Mouse (Mus musculus) myocyte (in vitro differentiated cells): ENCODE data around the gene Ptpn1. TPM values are rescaled to one million over a fixed set of nuclear protein-coding genes. Genes with fewer than 3 reads are reported as not detected.

Source experiments
- H3K27me3 ChIP-seq: one replicate; pipeline ENCODE4 v1.6.1; 2011; ENCODE audit not compliant: control insufficient read depth, insufficient read depth, insufficient read length
- H3K36me3 ChIP-seq: one replicate; pipeline ENCODE4 v1.6.1; 2011; ENCODE audit not compliant: control insufficient read depth, insufficient read depth
- H3K4me2 ChIP-seq: one replicate; pipeline ENCODE4 v1.6.1; 2011; ENCODE audit warnings: low read depth, control low read depth
- H3K4me3 ChIP-seq: one replicate; pipeline ENCODE4 v1.5.1; 2011; ENCODE audit warnings: mild to moderate bottlenecking, control low read depth, moderate library complexity
- H3K79me2 ChIP-seq: one replicate; pipeline ENCODE4 v1.6.1; 2011; ENCODE audit not compliant: control insufficient read depth, insufficient read depth
- H3ac ChIP-seq: one replicate; pipeline ENCODE4 v1.6.1; 2011; ENCODE audit not compliant: control insufficient read depth, insufficient read length
- CEBPB ChIP-seq: IDR thresholded peaks from 2 replicates; pipeline ENCODE4 v1.6.1; 2011; ENCODE audit warnings: mild to moderate bottlenecking, moderate library complexity; ENCODE audit not compliant: poor library complexity, insufficient read depth, severe bottlenecking
- E2F4 ChIP-seq: IDR thresholded peaks from one replicate; pipeline ENCODE4 v1.6.1; 2011; ENCODE audit warnings: mild to moderate bottlenecking, control low read depth, moderate library complexity; ENCODE audit not compliant: insufficient read depth
- MAX ChIP-seq: IDR thresholded peaks from one replicate; pipeline ENCODE4 v1.6.1; 2011; ENCODE audit warnings: low read depth, mild to moderate bottlenecking, control low read depth
- MYOD1 ChIP-seq, 3 experiments: IDR thresholded peaks; one replicate each; pipeline ENCODE4 v1.6.1; 2011; ENCODE audit warnings: control low read depth in 2 of 3, low read depth in 2 of 3, mild to moderate bottlenecking in 2 of 3, moderate library complexity in 1 of 3; ENCODE audit not compliant: insufficient read length in 2 of 3, control insufficient read depth in 1 of 3
- MYOG ChIP-seq, 3 experiments: IDR thresholded peaks; one replicate each; pipeline ENCODE4 v1.6.1; 2011; ENCODE audit warnings: control low read depth in 2 of 3, low read depth in 2 of 3, mild to moderate bottlenecking in 2 of 3; ENCODE audit not compliant: insufficient read length in 2 of 3, control insufficient read depth in 1 of 3, insufficient read depth in 1 of 3
- POLR2A ChIP-seq: IDR thresholded peaks from one replicate; pipeline ENCODE4 v1.6.1; 2011; ENCODE audit warnings: low read depth, mild to moderate bottlenecking, control low read depth, moderate library complexity; ENCODE audit not compliant: insufficient read length
- POLR2AphosphoS2 ChIP-seq: IDR thresholded peaks from one replicate; pipeline ENCODE4 v1.6.1; 2011; ENCODE audit warnings: low read depth, control low read depth; ENCODE audit not compliant: insufficient read length
- REST ChIP-seq: IDR thresholded peaks from one replicate; pipeline ENCODE4 v1.6.1; 2011; ENCODE audit warnings: mild to moderate bottlenecking, control low read depth, moderate library complexity; ENCODE audit not compliant: insufficient read depth, insufficient read length
- SRF ChIP-seq: IDR thresholded peaks from one replicate; pipeline ENCODE4 v1.6.1; 2011; ENCODE audit warnings: low read depth; ENCODE audit not compliant: control insufficient read depth, insufficient read length
- TCF12 ChIP-seq: IDR thresholded peaks from one replicate; pipeline ENCODE4 v1.6.1; 2011; ENCODE audit warnings: mild to moderate bottlenecking, control low read depth; ENCODE audit not compliant: poor library complexity, insufficient read depth, severe bottlenecking
- TCF3 ChIP-seq: IDR thresholded peaks from one replicate; pipeline ENCODE4 v1.6.1; 2011; ENCODE audit warnings: low read depth, control low read depth; ENCODE audit not compliant: insufficient read length
- USF1 ChIP-seq: IDR thresholded peaks from one replicate; pipeline ENCODE4 v1.6.1; 2011; ENCODE audit warnings: low read depth, mild to moderate bottlenecking, control low read depth, moderate library complexity
- polyA plus RNA-seq: library from polyadenylated mRNA; unstranded; fragments of >200 nt; fragmentation: generic; extraction: Trizol; gene quantifications from one replicate; pipeline ENCODE4 v1.2.1, GENCODE M21; 2012; ENCODE audit warnings: missing spikeins

Gene Ptpn1
- polyA plus RNA-seq, 1 experiment: 45.0 TPM

DNA sequence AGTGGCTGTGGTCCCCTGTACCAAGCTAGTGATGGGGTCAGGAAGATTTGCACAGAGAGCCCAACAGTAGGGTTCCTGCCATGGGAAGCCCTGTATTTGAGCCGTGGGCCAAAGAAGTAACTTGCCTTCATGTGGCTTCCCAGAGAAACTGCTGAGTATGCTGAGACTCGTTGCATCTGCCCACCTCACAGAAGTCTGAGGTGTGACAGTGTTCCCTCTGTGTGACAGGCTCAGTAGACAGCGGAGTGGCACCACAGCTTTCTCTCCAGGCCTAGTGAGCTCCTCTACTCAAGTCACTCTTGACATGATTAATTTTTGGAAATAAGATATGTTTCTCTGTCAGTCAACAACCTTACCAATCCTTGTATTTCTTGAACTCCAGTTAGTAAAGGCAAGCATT lies 6.9 kb downstream of the Ptpn1 start:
- no peaks in the 10 kb centered on the region for H3K36me3 ChIP-seq
- TF ChIP-seq TCF12 (no peak), POLR2A (no peak), POLR2AphosphoS2 (no peak), MAX (no peak), REST (no peak), USF1 (no peak), MYOG (IDR thresholded peaks at IDR 0.05; ENCODE audit: control insufficient read depth in 1 of 3, insufficient read depth in 1 of 3, insufficient read length in 2 of 3, low read depth in 2 of 3) (no peak), TCF3 (no peak), CEBPB (no peak), E2F4 (no peak)
- H3K79me2 ChIP-seq: peaks cover 88% of the 10 kb centered on the region
- H3K27me3 ChIP-seq: no peaks in the 10 kb centered on the region
- H3K4me3 ChIP-seq: no peak overlapping the region
- no peak overlapping the region for H3ac ChIP-seq
- no peak overlapping the region for H3K4me2 ChIP-seq

GRCm38 (mm10) chr2:167939204-167939603 lies 7.3 kb downstream of the Ptpn1 start:
- Histone ChIP-seq H3K4me3 (no peak overlapping the region), H3K4me2 (no peak overlapping the region)
- TF ChIP-seq CEBPB (no peak), USF1 (no peak), SRF (no peak), MYOD1 (IDR thresholded peaks at IDR 0.05; ENCODE audit: control insufficient read depth in 1 of 3, insufficient read length in 2 of 3, low read depth in 2 of 3) (no peak), TCF12 (no peak), MYOG (IDR thresholded peaks at IDR 0.05; ENCODE audit: control insufficient read depth in 1 of 3, insufficient read depth in 1 of 3, insufficient read length in 2 of 3, low read depth in 2 of 3) (no peak), POLR2AphosphoS2 (no peak), E2F4 (no peak), POLR2A (no peak), REST (no peak), TCF3 (no peak), MAX (no peak)

DNA sequence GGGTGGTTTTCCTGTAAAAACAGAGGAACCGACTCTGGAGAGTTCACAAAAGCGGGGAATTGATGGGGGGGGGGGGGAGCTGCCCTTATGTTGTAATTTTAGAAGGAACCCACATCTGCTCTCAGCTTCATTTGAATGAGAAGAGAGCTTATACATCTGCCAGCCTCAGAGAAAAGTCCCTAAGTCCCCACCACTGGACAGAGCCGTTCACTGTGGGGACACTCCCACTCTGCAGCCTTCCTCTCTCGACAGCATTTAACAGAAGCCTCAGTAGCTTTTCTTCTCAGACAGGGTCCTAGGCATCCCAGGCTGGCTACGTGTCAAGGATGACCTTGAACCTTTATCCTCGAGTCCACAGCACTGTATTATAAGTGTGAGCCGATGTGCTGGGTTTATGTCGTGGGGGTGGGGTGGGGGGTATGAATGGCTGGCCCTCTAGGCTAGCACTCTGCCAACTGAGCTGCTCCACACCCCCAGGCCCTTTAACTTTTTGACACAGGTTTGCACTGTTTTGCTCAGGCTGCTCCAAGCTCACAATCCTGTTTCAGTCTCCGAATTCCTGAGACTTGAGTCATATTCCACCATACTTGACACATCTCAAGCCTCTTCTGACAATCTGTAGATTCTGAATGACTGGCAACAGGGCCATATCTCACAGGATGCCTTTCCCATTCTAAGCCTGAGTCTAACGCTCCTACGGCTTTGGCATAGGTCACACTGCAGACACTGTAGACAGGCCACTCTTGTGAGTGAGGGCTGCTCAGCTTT lies 8.0 kb downstream of the Ptpn1 start:
- H3K79me2 ChIP-seq: peaks cover 88% of the 10 kb centered on the region
- H3ac ChIP-seq: no peak overlapping the region
- H3K4me3 ChIP-seq: no peak overlapping the region
- H3K36me3 ChIP-seq: no peaks in the 10 kb centered on the region
- H3K27me3 ChIP-seq: no peaks in the 10 kb centered on the region
- peak overlapping the region; percentile 14 for H3K4me2 ChIP-seq
- no peak for TF ChIP-seq USF1
- TF ChIP-seq REST: no peak
- no peak for TF ChIP-seq POLR2A
- TF ChIP-seq CEBPB: no peak
- TF ChIP-seq E2F4: no peak
- TF ChIP-seq POLR2AphosphoS2: no peak
- TF ChIP-seq TCF3: no peak
- TF ChIP-seq TCF12: no peak
- TF ChIP-seq SRF: no peak
- TF ChIP-seq MYOG (IDR thresholded peaks at IDR 0.05; ENCODE audit: control insufficient read depth in 1 of 3, insufficient read depth in 1 of 3, insufficient read length in 2 of 3, low read depth in 2 of 3): no peak
- TF ChIP-seq MYOD1 (IDR thresholded peaks at IDR 0.05; ENCODE audit: control insufficient read depth in 1 of 3, insufficient read length in 2 of 3, low read depth in 2 of 3): no peak

More at GRCm38 (mm10) chr2:167939204-167939603, 7.3 kb downstream of the Ptpn1 start:
- Histone ChIP-seq H3K36me3 (no peaks in the 10 kb centered on the region), H3K79me2 (peaks cover 88% of the 10 kb centered on the region), H3ac (no peak overlapping the region), H3K27me3 (no peaks in the 10 kb centered on the region)

- Histone ChIP-seq H3K4me2 (peak overlapping the region; percentile 14), H3K36me3 (no peaks in the 10 kb centered on the region), H3K4me3 (no peak overlapping the region), H3K27me3 (no peaks in the 10 kb centered on the region), H3K79me2 (peaks cover 88% of the 10 kb centered on the region), H3ac (no peak overlapping the region)
- TF ChIP-seq TCF12: no peak
- TF ChIP-seq MYOG (IDR thresholded peaks at IDR 0.05; ENCODE audit: control insufficient read depth in 1 of 3, insufficient read depth in 1 of 3, insufficient read length in 2 of 3, low read depth in 2 of 3): no peak
- no peak for TF ChIP-seq SRF
- no peak for TF ChIP-seq CEBPB
- no peak for TF ChIP-seq POLR2A
- no peak for TF ChIP-seq TCF3
- no peak for TF ChIP-seq REST
- TF ChIP-seq MAX: no peak
- TF ChIP-seq POLR2AphosphoS2: no peak
- TF ChIP-seq E2F4: no peak
- TF ChIP-seq USF1: no peak
- no peak for TF ChIP-seq MYOD1 (IDR thresholded peaks at IDR 0.05; ENCODE audit: control insufficient read depth in 1 of 3, insufficient read length in 2 of 3, low read depth in 2 of 3)
These were observed 8.8 kb downstream of the Ptpn1 start for GRCm38 (mm10) chr2:167940636-167941035.
